Mouse (Mus musculus) testis, postnatal 10 days (tissue): ENCODE data around the gene Elof1.
"Not testable (repeated sequence)": the region's sequence is repeated elsewhere in the genome, so short reads cannot be mapped to it uniquely, and the experiment has no call there.

Source experiments
- DNase-seq: peaks from one replicate; pipeline ENCODE4 v3.0.0; 2021; ENCODE audit warnings: low spot score

Gene Elof1

DNA sequence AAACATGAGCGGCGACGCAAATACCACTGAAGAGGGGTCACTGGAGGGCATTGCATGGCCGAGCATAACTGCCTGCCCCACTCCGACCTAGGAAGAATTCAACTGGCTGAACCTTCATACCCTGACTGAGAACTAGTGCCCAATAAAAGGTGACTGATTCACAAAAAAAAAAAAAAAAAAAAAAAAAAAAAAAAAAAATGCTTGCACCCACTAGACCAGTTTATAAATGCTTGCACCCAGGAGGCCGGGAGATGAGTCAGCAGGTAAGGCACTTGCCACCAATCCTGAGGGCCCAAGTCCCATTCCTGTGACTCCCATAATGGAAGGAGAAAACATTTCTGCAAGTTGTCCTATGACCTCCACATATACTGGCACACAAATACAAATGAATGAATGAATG is 24.2 kb downstream of the Elof1 start:
- no peak for DNase-seq

DNA sequence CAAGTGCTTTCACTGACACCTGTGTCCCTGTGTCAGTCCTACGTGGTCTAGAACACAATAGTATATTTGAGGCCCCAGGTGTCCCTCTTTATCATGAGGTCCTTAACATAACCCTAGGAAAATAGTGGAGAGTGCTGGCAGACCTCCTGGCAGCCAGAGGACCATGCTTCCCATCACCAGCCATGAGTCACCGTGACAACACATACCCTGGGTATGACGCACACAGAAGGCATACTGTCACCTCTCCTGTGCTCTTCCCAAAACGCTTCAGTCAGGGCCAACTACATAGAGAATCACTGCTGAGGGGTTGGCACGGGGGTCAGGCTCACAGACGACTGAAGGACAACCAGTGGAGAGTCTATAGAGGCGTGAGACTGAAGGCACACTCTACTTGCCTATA is 27.0 kb downstream of the Elof1 start:
- no peak for DNase-seq

DNA sequence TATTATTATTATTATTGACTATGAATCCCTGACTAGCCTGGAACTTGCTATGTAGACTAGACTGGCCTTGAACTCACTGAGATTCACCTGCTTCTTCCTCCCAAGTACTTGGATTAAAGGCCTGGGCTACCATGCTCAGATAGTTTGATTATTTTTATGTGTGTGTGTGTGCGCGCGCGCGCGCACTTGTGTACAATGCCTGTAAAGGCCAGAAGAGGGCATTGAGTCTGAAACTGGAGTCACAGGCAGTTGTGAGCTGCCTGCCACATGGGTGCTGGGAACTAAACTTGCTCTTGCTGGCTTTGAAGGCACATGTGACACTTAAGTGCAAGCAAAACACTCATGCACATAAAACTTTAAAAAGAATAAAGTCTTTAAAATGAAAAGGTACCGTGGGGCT is 27.7 kb downstream of the Elof1 start:
- DNase-seq = no peak

DNA sequence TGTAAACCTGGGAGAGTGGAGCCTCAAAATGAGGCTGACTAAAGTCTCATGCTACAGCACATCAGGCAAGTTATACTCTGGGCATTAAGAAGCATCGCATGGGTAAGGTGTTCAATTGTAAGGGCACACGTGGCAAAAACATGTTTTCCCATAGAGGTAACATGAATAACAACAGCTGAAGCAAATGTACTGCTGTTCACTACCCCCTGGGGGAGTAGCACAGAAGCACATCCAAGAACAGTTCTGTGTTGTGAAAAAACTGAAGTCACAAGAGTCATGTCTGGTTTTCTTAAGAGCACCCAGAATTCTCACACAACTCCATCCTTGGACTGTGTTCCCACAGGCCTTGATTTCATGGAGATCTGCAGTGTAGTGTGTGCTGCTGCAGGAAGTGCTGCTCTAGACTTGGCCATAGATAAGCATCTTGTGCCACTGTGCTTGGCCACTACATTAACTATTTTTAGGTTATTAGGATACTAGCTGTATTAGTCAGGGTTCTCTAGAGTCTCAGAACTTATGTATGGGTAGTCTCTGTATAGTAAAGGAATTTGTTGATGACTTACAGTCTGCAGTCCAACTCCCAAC is 29.8 kb downstream of the Elof1 start:
- DNase-seq = no peak

DNA sequence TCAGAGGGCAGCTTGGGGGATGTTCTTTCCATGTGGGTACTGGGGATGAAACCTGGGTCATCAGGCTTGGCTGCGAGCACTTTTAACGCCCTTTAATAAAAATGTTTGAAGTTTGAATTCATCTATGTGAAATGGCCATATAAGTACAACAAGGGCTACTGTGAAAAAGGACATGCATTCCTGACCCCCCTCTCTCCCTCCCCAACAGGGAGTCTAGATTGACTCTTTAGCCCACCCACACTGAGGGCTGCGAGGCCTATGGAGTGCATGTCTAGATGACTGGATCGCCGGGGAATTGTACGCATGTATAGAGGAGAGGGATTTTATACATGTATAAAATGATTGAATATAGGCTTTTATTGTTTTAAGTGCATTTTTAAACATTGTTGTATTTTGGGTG is 31.0 kb downstream of the Elof1 start:
- DNase-seq = no peak

DNA sequence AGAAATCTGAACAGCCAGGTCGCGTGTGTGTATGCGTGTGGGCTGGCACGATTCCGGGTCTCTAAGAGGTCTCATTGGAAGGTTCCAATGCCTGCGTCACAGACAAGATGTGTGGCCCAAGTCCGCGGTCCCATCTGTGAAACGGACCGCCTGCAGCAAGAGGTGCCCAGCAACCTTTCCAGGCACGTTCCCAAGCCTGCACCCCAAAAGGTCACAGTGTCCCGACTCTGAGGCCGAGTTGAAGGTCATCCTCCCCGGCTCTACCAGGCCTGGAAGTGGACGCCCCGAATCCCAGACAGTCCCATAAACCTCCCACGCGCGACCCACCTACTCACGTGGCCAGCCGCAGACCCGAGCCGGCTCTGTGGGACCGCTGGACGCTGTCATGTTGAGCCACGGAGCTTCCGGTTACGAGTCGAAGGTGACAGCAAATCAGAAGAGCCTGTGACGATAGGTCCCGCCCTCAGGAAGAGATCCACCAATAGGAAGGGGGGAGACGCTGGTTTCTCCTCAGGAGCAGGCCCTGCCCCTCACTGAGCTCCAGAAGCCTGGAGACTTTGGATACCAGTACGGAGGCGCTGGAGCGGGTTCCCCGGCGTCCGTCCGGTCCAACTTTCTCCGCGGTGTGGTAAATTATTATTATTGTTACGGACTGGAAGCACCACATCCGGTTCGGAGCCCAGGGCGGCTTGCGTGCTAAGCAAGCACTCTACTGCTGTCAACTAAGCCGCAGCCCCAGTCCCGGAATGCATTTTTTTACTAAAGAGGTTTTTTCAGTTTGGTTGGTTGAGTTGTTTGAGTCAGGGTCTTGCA is 31.7 kb downstream of the Elof1 start, which contains the start of gene Ecsit:
Gene Ecsit, minus strand, starts transcription at position 417 of the 813 bp plus-strand sequence.
- DNase-seq = peak; percentile 90

DNA sequence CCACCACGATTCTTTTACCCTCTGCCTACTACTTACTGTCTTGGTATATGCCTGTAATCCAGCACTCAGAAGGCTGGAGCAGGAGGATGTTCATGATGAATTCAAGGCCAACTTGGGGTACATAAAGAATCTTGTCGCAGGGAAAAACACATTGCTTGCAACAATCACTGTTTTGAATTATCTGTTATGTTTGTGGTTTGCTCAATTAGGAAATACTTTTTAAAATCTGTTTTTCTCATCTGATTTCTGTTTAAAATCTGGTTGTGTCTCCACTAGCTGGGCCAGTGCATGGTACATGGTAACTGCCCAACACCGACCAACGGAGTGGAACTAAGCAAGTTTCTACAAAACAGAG is 32.3 kb downstream of the Elof1 start:
- no peak for DNase-seq

DNA sequence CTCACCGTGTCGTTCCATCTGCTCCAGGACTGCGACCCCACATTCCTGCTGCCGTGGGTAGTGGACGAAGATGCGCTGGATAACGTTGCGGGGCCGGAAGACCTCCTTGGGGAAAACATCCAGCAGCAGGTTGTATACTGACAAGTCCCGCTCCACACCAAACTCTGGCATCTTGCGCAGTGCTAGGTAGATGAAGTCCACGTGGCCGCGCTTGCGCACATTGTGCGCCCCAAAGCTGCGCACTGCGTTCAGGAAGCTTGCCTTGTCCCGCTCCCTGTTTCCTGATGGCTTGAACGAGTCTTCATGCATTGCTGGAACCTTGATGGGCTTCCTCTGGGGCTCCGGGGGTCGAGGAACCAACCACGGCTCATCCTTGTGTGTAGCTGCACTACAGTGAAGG is 40.7 kb downstream of the Elof1 start:
- DNase-seq = no peak

DNA sequence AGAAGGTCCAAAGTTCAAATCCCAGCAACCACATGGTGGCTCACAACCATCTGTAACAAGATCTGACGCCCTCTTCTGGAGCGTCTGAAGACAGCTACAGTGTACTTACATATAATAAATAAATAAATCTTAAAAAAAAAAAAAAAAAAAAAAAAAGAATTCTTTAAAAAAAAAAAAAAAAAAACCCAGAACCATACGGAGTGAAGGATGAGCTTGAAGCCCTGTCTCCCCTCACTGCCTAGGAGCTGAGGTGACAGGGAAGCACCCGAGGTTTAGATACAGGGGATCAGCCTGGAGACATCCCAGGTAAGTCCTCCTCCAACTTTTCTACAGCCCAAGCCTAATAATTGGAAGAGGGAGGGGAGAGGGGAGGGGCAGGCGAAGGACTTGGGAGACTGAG is 41.2 kb downstream of the Elof1 start:
- not testable (repeated sequence) for DNase-seq

DNA sequence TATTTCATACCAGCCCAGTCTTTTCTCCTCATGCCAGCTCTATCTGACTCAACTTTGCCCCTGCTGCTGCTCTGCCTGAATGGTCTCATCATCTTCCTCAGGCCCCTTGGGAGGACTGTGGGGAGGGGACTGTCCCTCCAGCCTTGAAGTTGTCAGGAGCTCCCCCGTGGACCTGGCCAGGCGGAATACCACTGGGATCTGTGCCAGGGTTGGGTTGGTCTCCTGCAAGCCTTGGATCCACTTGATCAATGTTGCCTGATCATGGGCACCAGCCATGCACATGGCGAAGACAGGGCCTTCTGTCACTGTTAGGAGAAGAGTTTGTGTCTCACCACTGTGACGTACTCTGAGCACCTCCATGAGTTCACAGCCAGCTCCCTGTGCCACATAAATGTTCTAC is 44.7 kb downstream of the Elof1 start:
- peak; percentile 57 for DNase-seq

DNA sequence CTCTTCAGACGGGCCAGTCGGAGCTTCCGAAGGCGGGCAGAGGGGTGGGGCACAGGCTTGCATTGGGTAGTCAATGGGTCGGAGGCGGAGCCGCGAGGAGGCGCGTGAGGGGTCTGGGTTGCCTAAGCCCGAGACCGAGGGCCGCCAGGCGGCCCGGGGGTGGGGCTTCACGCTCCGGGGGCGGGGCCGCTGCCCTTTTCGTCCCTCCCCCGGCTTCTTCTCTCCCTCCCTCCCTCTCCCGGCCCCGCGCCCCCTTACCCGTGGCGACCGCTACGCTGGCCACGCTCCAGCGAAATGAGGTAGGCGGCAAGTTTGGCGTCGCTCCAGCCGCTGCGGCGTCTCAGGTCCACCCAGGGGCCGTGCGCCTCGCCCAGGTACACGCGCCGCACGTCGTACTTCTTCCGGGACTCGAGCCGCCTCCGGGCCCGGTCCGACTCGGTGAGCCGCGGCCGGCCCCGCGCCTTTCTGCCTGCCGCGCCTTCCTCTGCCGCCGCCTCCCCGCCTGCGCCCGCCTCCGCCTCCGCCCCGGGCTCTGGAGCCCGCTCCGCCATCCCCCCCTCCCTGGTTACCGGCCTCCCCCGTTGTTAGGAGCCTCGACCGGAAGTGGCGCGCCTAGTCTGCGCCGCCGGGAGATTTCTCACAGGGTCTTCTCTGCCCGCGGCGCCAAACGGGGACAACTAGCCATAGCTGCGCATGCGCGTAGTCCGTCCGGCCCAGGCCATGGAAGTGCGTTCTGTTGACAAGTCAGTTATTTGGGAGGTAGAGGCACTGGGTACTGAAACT is 46.0 kb downstream of the Elof1 start, which contains the start of the genes Gm49318 and Zfp653:
Gene Gm49318, minus strand, starts transcription at position 469 of the 783 bp plus-strand sequence.
Gene Zfp653, minus strand, starts transcription at position 586 of the 783 bp plus-strand sequence.
- DNase-seq = peak; percentile 98

DNA sequence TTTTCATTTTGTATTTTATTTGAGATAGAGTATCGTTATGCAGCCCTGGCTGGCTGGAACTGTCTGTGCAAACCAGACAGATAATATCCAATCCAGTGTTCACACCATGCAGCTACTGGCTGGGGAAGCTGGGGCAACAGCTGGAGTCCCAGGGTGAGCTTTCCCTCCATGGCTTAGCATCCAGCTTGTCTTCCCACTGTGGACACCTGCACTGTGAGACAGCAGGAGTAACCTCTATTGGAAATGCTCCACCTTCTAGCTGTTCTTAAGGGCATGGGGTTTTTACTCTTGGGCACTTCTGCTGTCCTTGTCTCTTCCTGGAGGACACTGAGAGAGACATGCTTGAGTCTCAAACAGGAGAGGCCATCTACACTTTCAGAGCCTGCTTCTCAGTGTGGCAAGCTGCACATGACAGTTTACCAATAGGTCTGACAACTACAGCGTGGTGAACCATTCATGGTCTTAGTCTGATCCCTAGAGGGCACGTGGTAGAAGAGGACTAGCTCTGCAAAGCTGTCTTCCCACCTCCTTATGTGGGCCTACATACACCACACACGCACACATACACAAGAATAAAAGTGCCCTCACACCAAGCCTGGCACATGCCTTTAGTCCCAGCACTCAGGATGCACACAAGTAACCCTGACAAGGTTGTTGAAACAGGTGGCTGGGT is 47.0 kb downstream of the Elof1 start:
- no peak for DNase-seq

DNA sequence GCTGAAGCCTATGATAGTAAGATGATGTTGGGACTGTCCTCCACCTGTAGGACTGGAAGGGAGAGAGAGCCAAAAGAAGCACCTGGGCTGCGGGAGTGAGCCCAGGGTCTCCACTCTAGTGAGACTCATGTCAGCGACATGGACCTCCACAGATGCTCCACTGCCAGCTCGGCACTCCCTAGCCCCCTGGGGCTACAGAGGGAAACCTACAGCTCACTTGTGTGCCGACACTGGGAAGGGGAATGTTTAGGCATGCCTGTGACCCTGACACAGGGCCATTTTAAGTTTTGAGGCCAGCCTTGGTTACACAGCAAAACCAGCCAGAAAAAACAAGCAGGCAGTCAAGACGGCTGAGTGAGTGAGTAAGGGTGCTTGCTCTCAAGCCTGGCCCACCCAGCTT is 49.8 kb downstream of the Elof1 start:
- no peak for DNase-seq

DNA sequence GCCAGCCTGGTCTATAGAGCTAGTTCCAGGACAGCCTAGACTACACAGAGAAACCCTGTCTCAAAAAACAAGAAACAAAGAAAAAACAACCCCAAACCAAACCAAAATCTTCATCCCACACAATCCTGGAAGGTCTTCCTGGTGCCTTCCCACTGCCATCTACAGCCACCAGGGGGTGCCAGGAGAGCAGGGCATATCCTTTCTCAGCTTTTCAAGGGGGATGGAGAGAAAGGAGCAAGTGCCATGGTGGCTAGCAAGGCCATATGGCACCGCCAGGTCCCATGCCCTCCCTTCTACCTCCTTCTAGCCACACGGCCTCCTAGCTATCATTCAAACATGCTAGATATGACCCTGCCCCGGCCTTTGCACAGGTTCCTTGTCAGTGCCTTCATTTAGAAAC is 50.5 kb downstream of the Elof1 start:
- DNase-seq = peak; percentile 81

DNA sequence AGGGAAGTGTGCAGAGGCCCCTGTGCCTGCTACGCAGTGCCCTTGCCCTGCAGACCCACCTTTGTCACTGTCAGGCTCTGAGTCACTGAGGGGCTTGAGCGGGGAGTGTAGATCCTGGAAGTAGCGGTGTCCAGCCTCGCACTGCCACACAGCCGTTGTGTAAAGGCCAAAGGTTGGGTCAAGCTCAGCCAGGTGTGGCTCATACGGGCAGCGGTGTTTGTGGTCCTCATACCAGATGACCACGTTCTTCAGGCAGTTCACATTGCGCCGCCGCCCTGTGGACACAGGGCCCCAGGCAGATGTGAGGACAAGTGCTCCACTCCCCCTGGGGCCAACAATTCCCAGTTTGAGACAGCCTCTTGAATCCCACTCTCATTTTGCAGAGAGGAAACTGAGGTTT is 51.3 kb downstream of the Elof1 start:
- no peak for DNase-seq

DNA sequence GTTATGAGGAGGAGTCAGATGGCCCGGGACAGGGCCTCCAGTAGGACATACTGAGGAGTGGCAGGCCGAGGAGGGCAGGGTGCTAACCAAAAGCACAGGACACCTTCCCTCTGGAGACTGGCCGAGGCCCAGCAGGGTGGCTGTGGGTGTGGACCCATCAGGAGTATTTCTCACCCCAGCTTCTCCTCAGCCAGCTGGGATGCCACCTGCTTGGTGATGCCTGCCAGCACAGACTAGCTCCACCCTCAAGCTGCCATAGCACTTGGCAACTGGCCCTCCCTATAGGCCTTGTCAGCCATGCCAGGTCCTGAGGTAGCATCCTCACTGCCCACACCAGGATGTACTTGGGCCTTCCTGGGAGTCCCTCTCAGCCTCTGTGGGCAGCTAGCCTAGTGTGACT is 52.6 kb downstream of the Elof1 start:
- DNase-seq = no peak
